Mouse (Mus musculus) liver, embryonic 15.5 days (tissue): ENCODE results near the gene Camsap2. TPM values are rescaled to one million over a fixed set of nuclear protein-coding genes. Genes with fewer than 3 reads are reported as not detected.

Experiments
- ATAC-seq: fragments of 200-750 bp; cut with Nextera tagmentation; 2 replicates; pipeline ENCODE4 v1.8.0; 2017; ENCODE audit warnings: moderate number of reproducible peaks, mild to moderate bottlenecking, moderate library complexity; ENCODE audit not compliant: insufficient read depth
- H3K27ac ChIP-seq: fragments of 300-500 bp; sonication (generic); replicated peaks from 2 replicates; pipeline ENCODE4 v1.5.1; 2015; ENCODE audit warnings: mild to moderate bottlenecking, inconsistent platforms
- H3K27me3 ChIP-seq: fragments of 300-500 bp; sonication (generic); 2 replicates; pipeline ENCODE4 v1.6.1; 2015; ENCODE audit warnings: mild to moderate bottlenecking, inconsistent platforms
- H3K36me3 ChIP-seq: fragments of 300-500 bp; sonication (generic); replicated peaks from 2 replicates; pipeline ENCODE4 v1.6.1; 2015; ENCODE audit warnings: moderate library complexity, mild to moderate bottlenecking, inconsistent platforms
- H3K4me1 ChIP-seq: fragments of 300-500 bp; sonication (generic); replicated peaks from 2 replicates; pipeline ENCODE4 v1.6.1; 2015; ENCODE audit warnings: inconsistent platforms
- H3K4me2 ChIP-seq: fragments of 300-500 bp; sonication (generic); 2 replicates; pipeline ENCODE4 v1.6.1; 2015; ENCODE audit warnings: moderate library complexity, mild to moderate bottlenecking, inconsistent platforms
- H3K4me3 ChIP-seq: fragments of 300-500 bp; sonication (generic); replicated peaks from 2 replicates; pipeline ENCODE4 v1.5.1; 2015; ENCODE audit warnings: mild to moderate bottlenecking, inconsistent platforms
- H3K9ac ChIP-seq: fragments of 300-500 bp; sonication (generic); 2 replicates; pipeline ENCODE4 v1.6.1; 2015; ENCODE audit warnings: moderate library complexity, mild to moderate bottlenecking, inconsistent platforms
- H3K9me3 ChIP-seq: fragments of 300-500 bp; sonication (generic); replicated peaks from 2 replicates; pipeline ENCODE4 v1.6.1; 2016; ENCODE audit warnings: inconsistent platforms
- WGBS: fragments of 180-500 bp; shearing (Covaris S2); methylation state at CpG from one replicate; pipeline ENCODE4 v1.1.7; 2015; ENCODE audit warnings: mixed read lengths; ENCODE audit not compliant: insufficient replicate concordance; 5-methylcytosine and 5-hydroxymethylcytosine counted together
- polyA plus RNA-seq: library from polyadenylated mRNA; unstranded; fragments of >200 nt; fragmentation: Nextera tagmentation; extraction: Ambion mirVana; gene quantifications from 2 replicates; pipeline ENCODE4 v1.2.1, GENCODE M21; 2015

Camsap2 gene
- polyA plus RNA-seq, 1 experiment from 2014 or later: 5.9 TPM

DNA sequence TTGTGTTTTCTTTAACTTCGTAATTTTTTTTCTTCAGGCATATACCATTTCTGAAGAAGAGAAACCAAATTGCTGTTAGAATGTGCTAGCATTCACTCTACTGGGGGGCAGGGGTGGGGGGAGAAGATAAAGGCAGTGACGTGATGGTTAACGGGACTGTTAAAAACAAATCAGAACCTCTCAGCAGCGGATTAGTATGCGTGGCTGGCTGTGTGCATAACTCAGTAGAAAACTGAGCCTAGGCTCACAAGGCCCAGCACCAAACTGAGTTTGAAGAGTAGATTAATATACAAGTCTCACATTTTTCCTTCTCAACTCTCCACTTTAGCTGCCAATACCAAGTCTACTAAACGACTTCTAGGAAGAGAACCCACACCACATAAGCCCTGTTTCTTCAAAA, 17.1 kb upstream of the Camsap2 start:
- Histone ChIP-seq H3K27ac (no peak overlapping the region), H3K27me3 (peaks cover 6% of the 10 kb centered on the region; the same call in 1 of the 2 replicates), H3K9ac (no peak overlapping the region), H3K9me3 (no peaks in the 10 kb centered on the region), H3K4me3 (no peak overlapping the region), H3K4me1 (peaks cover 23% of the 10 kb centered on the region), H3K36me3 (no peaks in the 10 kb centered on the region), H3K4me2 (no peak overlapping the region)
- no peak for ATAC-seq
- 67% methylated on average over 6 of the region's 6 CpGs for WGBS

- Histone ChIP-seq H3K27ac (no peak overlapping the region), H3K36me3 (no peaks in the 10 kb centered on the region), H3K9me3 (no peaks in the 10 kb centered on the region), H3K27me3 (peaks cover 6% of the 10 kb centered on the region; the same call in 1 of the 2 replicates), H3K4me3 (no peak overlapping the region), H3K9ac (no peak overlapping the region), H3K4me2 (no peak overlapping the region), H3K4me1 (peaks cover 27% of the 10 kb centered on the region)
- ATAC-seq: no peak
- 71% methylated on average over 8 of the region's 8 CpGs for WGBS
Observed at GRCm38 (mm10) chr1:136362567-136362966, 16.7 kb upstream of the Camsap2 start.

- ATAC-seq: no peak
- H3K4me3 ChIP-seq: no peak overlapping the region
- peaks cover 6% of the 10 kb centered on the region; the same call in 1 of the 2 replicates for H3K27me3 ChIP-seq
- peak overlapping the region; percentile 38; the same call in 1 of the 2 replicates for H3K27ac ChIP-seq
- no peak overlapping the region for H3K9ac ChIP-seq
- no peaks in the 10 kb centered on the region for H3K9me3 ChIP-seq
- no peak overlapping the region for H3K4me2 ChIP-seq
- 75% methylated on average over 2 of the region's 2 CpGs for WGBS
- H3K4me1 ChIP-seq: peaks cover 29% of the 10 kb centered on the region
- no peaks in the 10 kb centered on the region for H3K36me3 ChIP-seq
Observed at GRCm38 (mm10) chr1:136361373-136361772, 15.5 kb upstream of the Camsap2 start.

DNA sequence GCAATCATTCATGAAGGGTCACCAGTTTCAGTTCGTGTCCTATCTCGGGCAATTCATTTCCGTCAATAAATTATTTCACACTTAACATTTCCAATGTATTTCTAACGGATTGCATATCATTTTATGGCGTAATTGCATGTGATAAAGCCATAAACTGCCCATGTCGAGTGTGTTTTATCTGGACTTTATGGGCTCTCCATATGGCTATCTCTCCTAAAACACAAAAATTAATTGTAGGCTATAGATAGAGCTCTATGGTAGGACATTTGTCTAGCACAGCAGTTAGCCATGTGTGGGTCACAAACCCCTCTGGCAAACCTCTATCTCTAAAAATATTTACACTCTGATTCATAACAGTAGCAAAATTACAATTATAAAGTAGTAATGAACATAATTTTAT, 15.0 kb upstream of the Camsap2 start:
- 42% methylated on average over 6 of the region's 6 CpGs for WGBS
- H3K4me2 ChIP-seq: peak overlapping the region; percentile 25; the same call in 1 of the 2 replicates

DNA sequence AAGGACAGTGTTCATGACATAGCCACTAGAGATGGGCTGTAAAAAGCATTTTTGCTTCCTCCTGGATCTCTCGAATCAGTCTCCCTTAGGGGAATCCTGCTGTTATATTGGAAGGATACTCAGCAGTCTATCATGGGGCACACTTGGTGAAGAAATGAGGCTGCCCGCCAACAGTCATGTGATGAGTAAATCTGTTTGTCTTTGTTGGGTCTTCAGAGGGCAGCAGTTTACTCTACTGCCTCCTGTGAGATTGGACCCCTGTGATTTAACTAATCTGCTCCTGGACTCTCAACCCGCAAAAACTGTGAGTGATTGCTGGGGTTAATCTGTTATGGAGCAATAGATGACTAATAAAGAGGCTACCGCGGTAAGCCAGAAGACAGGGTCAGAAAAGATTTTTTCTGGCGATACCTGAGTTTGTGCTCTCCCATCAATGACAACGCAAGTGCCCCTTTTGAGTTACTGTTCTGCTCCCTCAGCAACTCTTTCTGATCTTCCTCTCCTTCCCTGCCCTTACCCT, 13.0 kb upstream of the Camsap2 start:
- 69% methylated on average over 7 of the region's 7 CpGs for WGBS
- ATAC-seq: no peak

More for the DNA sequence above, 15.0 kb upstream of the Camsap2 start:
- Histone ChIP-seq H3K4me3 (no peak overlapping the region), H3K27ac (no peak overlapping the region), H3K4me1 (peaks cover 29% of the 10 kb centered on the region), H3K36me3 (no peaks in the 10 kb centered on the region), H3K9me3 (no peaks in the 10 kb centered on the region), H3K9ac (no peak overlapping the region), H3K27me3 (peaks cover 5% of the 10 kb centered on the region; the same call in 1 of the 2 replicates)
- peak; percentile 73 for ATAC-seq

GRCm38 (mm10) chr1:136355651-136356050, 9.7 kb upstream of the Camsap2 start:
- H3K27me3 ChIP-seq: peaks cover 2% of the 10 kb centered on the region; the same call in 1 of the 2 replicates
- WGBS: 65% methylated on average over 4 of the region's 4 CpGs
- H3K36me3 ChIP-seq: no peaks in the 10 kb centered on the region
- H3K9ac ChIP-seq: no peak overlapping the region
- H3K4me3 ChIP-seq: no peak overlapping the region
- H3K9me3 ChIP-seq: no peaks in the 10 kb centered on the region
- H3K4me2 ChIP-seq: no peak overlapping the region
- peaks cover 16% of the 10 kb centered on the region for H3K4me1 ChIP-seq
- ATAC-seq: no peak
- H3K27ac ChIP-seq: no peak overlapping the region

More for the DNA sequence above, 13.0 kb upstream of the Camsap2 start:
- H3K27me3 ChIP-seq: no peaks in the 10 kb centered on the region; the same call in 1 of the 2 replicates
- no peak overlapping the region for H3K27ac ChIP-seq
- no peak overlapping the region for H3K4me2 ChIP-seq
- no peaks in the 10 kb centered on the region for H3K9me3 ChIP-seq
- no peak overlapping the region for H3K9ac ChIP-seq
- peaks cover 28% of the 10 kb centered on the region for H3K4me1 ChIP-seq
- no peak overlapping the region for H3K4me3 ChIP-seq
- no peaks in the 10 kb centered on the region for H3K36me3 ChIP-seq

GRCm38 (mm10) chr1:136350699-136351200, 4.8 kb upstream of the Camsap2 start:
- 65% methylated on average over 3 of the region's 3 CpGs for WGBS
- Histone ChIP-seq H3K4me3 (no peak overlapping the region), H3K36me3 (no peaks in the 10 kb centered on the region), H3K9ac (no peak overlapping the region), H3K4me1 (peaks cover 42% of the 10 kb centered on the region), H3K27me3 (peaks cover 8% of the 10 kb centered on the region; the same call in 1 of the 2 replicates), H3K4me2 (no peak overlapping the region), H3K9me3 (no peaks in the 10 kb centered on the region), H3K27ac (no peak overlapping the region)
- no peak for ATAC-seq

DNA sequence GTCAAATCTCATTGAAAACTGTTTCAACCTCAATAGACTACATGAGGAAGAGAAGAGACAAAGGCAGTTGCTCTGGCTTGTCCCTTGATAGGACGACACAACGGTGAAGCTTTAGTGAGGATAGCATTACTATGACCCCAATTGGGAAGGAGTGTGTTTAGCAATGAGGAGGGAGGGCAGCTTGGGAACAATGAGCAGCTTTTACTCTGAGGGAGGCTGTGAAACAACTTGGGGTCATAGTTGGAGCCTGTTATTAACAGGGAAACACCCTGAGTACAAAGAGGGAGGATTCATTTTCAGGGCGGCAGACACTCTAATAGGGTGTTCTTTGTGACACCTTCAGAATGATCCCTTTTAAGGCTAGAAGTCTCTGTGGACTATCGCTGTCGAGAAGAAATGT, 2.2 kb upstream of the Camsap2 start:
- Histone ChIP-seq H3K9ac (no peak overlapping the region), H3K4me1 (peaks cover 50% of the 10 kb centered on the region), H3K9me3 (no peaks in the 10 kb centered on the region), H3K36me3 (0 out of 2 replicates have a peak, but pooled peaks cover 4% of the 10 kb centered on the region), H3K27me3 (peaks cover 8% of the 10 kb centered on the region; the same call in 1 of the 2 replicates), H3K4me3 (no peak overlapping the region), H3K4me2 (no peak overlapping the region), H3K27ac (peak overlapping the region; percentile 98)
- WGBS: 76% methylated on average over 5 of the region's 5 CpGs
- no peak for ATAC-seq

DNA sequence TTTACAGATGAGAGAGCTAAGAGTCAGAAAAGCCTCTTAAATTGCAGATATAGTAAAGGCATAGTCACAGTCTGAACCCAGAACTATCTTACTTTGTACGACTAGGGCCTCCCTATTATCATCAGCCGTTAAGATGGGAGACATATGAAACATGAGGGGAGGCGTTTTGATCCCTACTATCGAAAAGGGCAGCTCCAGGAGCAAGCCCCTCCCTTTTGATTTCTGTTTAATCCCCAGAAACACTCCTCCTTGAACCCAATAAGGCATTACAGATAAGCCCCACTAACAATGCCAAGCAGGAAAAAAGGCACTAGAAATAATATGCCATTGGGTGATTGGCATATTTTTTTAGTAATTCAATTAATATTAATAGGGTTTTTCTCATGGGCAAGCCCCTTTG, 1.2 kb upstream of the Camsap2 start:
- Histone ChIP-seq H3K27ac (peak overlapping the region; percentile 98), H3K4me2 (peak overlapping the region; percentile 86), H3K36me3 (0 out of 2 replicates have a peak, but pooled peaks cover 4% of the 10 kb centered on the region), H3K4me3 (peak overlapping the region; percentile 93), H3K27me3 (peaks cover 8% of the 10 kb centered on the region; the same call in 1 of the 2 replicates), H3K4me1 (peaks cover 57% of the 10 kb centered on the region), H3K9ac (0 out of 2 replicates have a peak overlapping the region, but pooled peaks have one; percentile 96), H3K9me3 (no peaks in the 10 kb centered on the region)
- WGBS: 12% methylated on average over 4 of the region's 4 CpGs
- peak; percentile 80 for ATAC-seq

DNA sequence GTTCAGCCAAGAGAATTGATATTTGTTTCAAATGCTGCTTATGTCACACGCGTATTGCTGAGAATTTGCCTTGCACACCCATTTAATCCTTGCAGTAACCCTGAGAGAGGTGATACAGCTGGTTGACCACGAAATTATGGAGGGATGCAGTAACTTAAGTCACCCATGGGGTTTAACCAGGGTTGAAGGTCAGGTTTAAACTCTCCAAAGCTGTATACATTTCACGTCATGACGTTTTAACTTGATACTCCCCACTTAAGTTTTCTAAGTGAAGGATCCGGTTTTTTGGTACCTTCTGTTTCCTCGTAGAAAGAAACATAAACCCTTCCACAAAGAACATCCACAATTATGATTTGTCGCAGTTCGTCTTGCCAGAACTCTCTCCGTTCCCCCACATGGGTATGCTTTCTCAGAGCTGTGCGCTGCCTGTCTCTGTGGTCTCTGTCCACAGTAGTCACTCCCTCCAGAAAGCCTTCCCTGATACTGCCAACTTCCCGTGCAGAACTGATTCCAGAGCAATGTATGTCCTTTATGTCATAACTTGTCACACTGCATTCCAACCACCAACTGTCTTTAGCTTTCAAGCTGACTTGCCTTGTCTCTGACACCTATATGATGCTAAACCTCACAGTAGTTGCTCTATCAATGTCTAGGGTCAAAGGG, 600 bp upstream of the Camsap2 start:
- Histone ChIP-seq H3K9ac (peak overlapping the region; percentile 96), H3K9me3 (no peaks in the 10 kb centered on the region), H3K4me3 (peak overlapping the region; percentile 93), H3K36me3 (0 out of 2 replicates have a peak, but pooled peaks cover 6% of the 10 kb centered on the region), H3K27ac (peak overlapping the region; percentile 98), H3K27me3 (peaks cover 8% of the 10 kb centered on the region; the same call in 1 of the 2 replicates), H3K4me2 (peak overlapping the region; percentile 86), H3K4me1 (peaks cover 64% of the 10 kb centered on the region)
- WGBS: 3% methylated on average over 12 of the region's 12 CpGs
- ATAC-seq: peak; percentile 56

GRCm38 (mm10) chr1:136344768-136345453, 993 bp downstream of the Camsap2 start:
- H3K9ac ChIP-seq: peak overlapping the region; percentile 96
- no peaks in the 10 kb centered on the region for H3K9me3 ChIP-seq
- no peaks in the 10 kb centered on the region for H3K27me3 ChIP-seq
- H3K4me1 ChIP-seq: peaks cover 63% of the 10 kb centered on the region
- peak overlapping the region; percentile 93 for H3K4me3 ChIP-seq
- under 1% methylated on average over 22 of the region's 22 CpGs for WGBS
- H3K27ac ChIP-seq: peak overlapping the region; percentile 98
- ATAC-seq: no peak
- peak overlapping the region; percentile 86 for H3K4me2 ChIP-seq
- peaks cover 21% of the 10 kb centered on the region for H3K36me3 ChIP-seq
